ENCODE assay signal across 9 mouse cellular contexts in the genomic region with DNA sequence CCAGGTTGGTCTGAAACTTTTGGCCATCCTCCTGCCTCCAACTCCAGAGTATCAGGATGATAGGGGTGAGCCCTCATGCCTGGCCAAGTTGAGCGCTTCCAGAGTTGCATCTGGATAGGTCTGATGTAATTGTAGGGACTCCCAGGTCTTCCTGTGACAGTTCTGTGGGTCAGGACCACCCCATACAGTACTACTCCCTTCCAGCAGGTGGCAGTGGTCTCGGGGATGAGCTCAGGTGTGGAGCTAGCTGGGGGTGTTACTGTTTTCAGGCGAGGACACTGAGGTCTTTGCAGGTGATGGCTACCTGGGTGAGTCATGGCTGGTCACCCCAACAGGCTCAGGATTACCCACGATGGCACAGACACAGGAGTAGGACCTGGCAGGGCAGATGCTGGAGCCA. TPM values are rescaled to one million over a fixed set of nuclear protein-coding genes. Genes with fewer than 3 reads are reported as not detected.
DNase-seq lines count a peak whose midpoint lies in the region; TF ChIP-seq lines count a peak whose summit lies in the region.
"Had no signal": no experiment of that assay in that cellular context is flagged by ENCODE, and none has a peak within 500 bp of the region (broad histone marks: within the 10 kb centered on the region; RNA-seq: fewer than 3 reads in every experiment).

No protein-coding gene starts in this region.

- 39% methylated on average over 4 of the region's 4 CpGs for WGBS in olfactory bulb, adult 2 months

- peak; percentile 42 to 76 for DNase-seq in adrenal gland, adult (ENCODE audit: inconsistent age in 2 of 2, low spot score in 1 of 2)
- DNase-seq in adrenal gland, postnatal 4 days (ENCODE audit: low spot score in 2 of 2), result no peak
- peak in 1 of 2 experiments; percentile 32 for DNase-seq in left cerebral cortex, adult 2 months (ENCODE audit: extremely low spot score in 1 of 2, low spot score in 2 of 2)
- DNase-seq in left cerebral cortex, adult 8-10 months (ENCODE audit: low spot score in 2 of 2), result no peak
- peak; percentile 69 for DNase-seq in adrenal gland, postnatal 14 days
- peak; percentile 26 for DNase-seq in kidney, adult 9 months
- DNase-seq in frontal cortex, postnatal 14 days (ENCODE audit: low spot score in 2 of 2), result no peak

- TF ChIP-seq CTCF in left cerebral cortex, adult 2 months (IDR thresholded peaks at IDR 0.05), result peak; percentile 66
- TF ChIP-seq CTCF in olfactory bulb, adult 2 months (IDR thresholded peaks at IDR 0.05; ENCODE audit: insufficient read depth, low read depth, low read length), result peak; percentile 35; the same call in 1 of the 2 replicates

- intact Hi-C loops in left cerebral cortex, adult 2 months (cut with DNase I), result loop anchor here (2.0 kb wide), 1 partner anchor 49 kb away; no protein-coding TSS in a partner anchor

- no peak overlapping the region for H3K4me3 ChIP-seq in left cerebral cortex, adult 2 months
- H3K4me3 ChIP-seq in olfactory bulb, adult 2 months (ENCODE audit: insufficient read depth, low read depth, low read length), result no peak overlapping the region

- no peak overlapping the region for H3K27ac ChIP-seq in left cerebral cortex, adult 2 months
- no peak overlapping the region for H3K27ac ChIP-seq in olfactory bulb, adult 2 months (ENCODE audit: insufficient read depth, low read depth, low read length)

- no peaks in the 10 kb centered on the region for H3K4me1 ChIP-seq in olfactory bulb, adult 2 months (ENCODE audit: control insufficient read depth, insufficient read depth, low read length)

- TF ChIP-seq POLR2A in olfactory bulb, adult 2 months (IDR thresholded peaks at IDR 0.05; ENCODE audit: insufficient read depth, low read depth, low read length), result no peak

RNA-seq across cellular contexts. Expression of a gene that starts 1.0 kb away (rescaled TPM):
- total RNA-seq in adrenal gland, postnatal 4 days (2021), result not detected
- total RNA-seq in left cerebral cortex, adult 2 months (2021), result not detected
- not detected for total RNA-seq in left cerebral cortex, adult 8-10 months (2022)
- total RNA-seq in adrenal gland, postnatal 14 days (2021), result not detected in 2 replicates
- polyA plus RNA-seq in olfactory bulb, adult 2 months (2012; ENCODE audit: insufficient read depth, insufficient read length, low replicate concordance, missing spikeins), result not detected in 2 replicates
- polyA plus RNA-seq: heart, embryonic 14.5 days had no signal

RNA-seq across cellular contexts. Expression of a gene that starts 8.3 kb away (rescaled TPM):
- 1 to 10 TPM in 1 of 2 experiments, under 1 TPM in 1; 0.82 to 1.1 TPM for total RNA-seq in adrenal gland, postnatal 4 days (2021)
- total RNA-seq in left cerebral cortex, adult 2 months (2021), result 1 to 10 TPM in 1 of 2 experiments, under 1 TPM in 1; 0.48 to 1.3 TPM
- total RNA-seq in left cerebral cortex, adult 8-10 months (2022), result 1 to 10 TPM; 1.0 to 1.9 (median 1.4) TPM
- total RNA-seq in adrenal gland, postnatal 14 days (2021), result 0.70 and 0.83 TPM in 2 replicates
- polyA plus RNA-seq in olfactory bulb, adult 2 months (2012; ENCODE audit: insufficient read depth, insufficient read length, low replicate concordance, missing spikeins), result not detected in 2 replicates
- polyA plus RNA-seq: heart, embryonic 14.5 days had no signal

RNA-seq across cellular contexts. Expression of a gene that starts 50.2 kb away (rescaled TPM):
- total RNA-seq in adrenal gland, postnatal 4 days (2021), result under 1 TPM in 1 of 2 experiments, not detected in 1; 0.53 TPM
- not detected for total RNA-seq in left cerebral cortex, adult 2 months (2021)
- total RNA-seq in left cerebral cortex, adult 8-10 months (2022), result not detected
- total RNA-seq in adrenal gland, postnatal 14 days (2021), result not detected in 2 replicates
- not detected in 2 replicates for polyA plus RNA-seq in olfactory bulb, adult 2 months (2012; ENCODE audit: insufficient read depth, insufficient read length, low replicate concordance, missing spikeins)
- polyA plus RNA-seq: heart, embryonic 14.5 days had no signal

Comparison
In these comparisons a context has a peak if more than half of its experiments do, and no peak if none do; other contexts are left out.
1. DNase-seq: peak in adrenal gland, adult (2 of 2), adrenal gland, postnatal 14 days (single experiment) and kidney, adult 9 months (single experiment); none in adrenal gland, postnatal 4 days (0 of 2), left cerebral cortex, adult 8-10 months (0 of 2) and frontal cortex, postnatal 14 days (0 of 2).